Mouse (Mus musculus): ENCODE results near the gene Tbcd. TPM values are rescaled to one million over a fixed set of nuclear protein-coding genes. Genes with fewer than 3 reads are reported as not detected.

Tbcd gene
- total and polyA plus RNA-seq, 3 experiments = 10.6 to 17.4 (median 11.4) TPM

DNA sequence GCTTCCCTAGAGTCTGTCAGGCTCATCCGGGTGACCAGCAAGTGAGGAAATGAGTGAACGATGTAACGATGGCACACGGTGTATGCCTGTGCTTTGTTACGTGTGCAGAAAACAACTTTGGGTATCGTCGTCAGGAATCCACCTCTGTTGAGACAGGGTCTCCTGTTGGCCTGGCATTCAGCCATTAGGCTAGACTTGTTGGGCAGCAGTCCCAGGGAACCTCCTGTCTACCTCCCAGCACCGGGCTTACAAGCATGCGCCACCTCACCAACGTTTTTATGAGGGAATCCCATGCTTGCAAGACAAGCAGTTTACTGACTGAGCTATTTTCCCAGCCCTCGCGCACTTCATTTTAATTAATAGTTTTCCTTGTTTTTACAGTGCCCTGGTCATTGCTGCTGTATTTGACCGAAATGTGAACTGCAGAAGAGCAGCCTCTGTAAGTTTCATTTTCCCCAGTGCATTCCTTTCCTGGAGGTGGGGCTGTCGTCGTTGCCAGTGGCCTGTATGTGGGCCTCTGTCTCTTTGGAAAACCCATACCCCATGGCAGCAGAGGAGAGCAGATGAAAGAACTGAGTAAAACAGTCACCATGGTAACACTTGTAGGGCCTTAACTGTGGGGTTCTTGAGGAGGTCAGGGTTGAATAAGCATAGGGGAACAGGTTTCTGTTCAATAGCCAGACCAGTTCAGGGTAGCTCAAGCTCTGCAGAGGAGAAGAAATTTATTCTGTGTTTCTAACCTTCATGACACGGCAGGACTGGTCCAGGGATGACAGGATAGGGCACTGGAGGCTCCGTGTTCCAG, 98.3 kb downstream of the Tbcd start:
- no peaks in the 10 kb centered on the region for H3K36me3 ChIP-seq (ENCODE audit: control insufficient read depth, insufficient read depth, low read length)
- H3K27ac ChIP-seq = no peak overlapping the region
- H3K4me3 ChIP-seq = no peak overlapping the region
- H3K4me1 ChIP-seq (ENCODE audit: control insufficient read depth, insufficient read depth, low read length) = peaks cover 4% of the 10 kb centered on the region
- TF ChIP-seq POLR2A (IDR thresholded peaks at IDR 0.05; ENCODE audit: insufficient read depth, low read depth, low read length) (no peak), EP300 (IDR thresholded peaks at IDR 0.05; ENCODE audit: insufficient read depth, low read depth, low read length) (no peak), CTCF (IDR thresholded peaks at IDR 0.05) (no peak)
- DNase-seq = no peak
- WGBS = 64% methylated on average over 17 of the region's 17 CpGs
- no peaks in the 10 kb centered on the region for H3K79me2 ChIP-seq (replicated peaks; ENCODE audit: control insufficient read depth, insufficient read depth, low read length)
- H3K9ac ChIP-seq (ENCODE audit: low read depth, low read length) = no peak overlapping the region
- no peaks in the 10 kb centered on the region for H3K27me3 ChIP-seq (ENCODE audit: control insufficient read depth, insufficient read depth, low read length)
- intact Hi-C loops (cut with DNase I) = no loop called here

DNA sequence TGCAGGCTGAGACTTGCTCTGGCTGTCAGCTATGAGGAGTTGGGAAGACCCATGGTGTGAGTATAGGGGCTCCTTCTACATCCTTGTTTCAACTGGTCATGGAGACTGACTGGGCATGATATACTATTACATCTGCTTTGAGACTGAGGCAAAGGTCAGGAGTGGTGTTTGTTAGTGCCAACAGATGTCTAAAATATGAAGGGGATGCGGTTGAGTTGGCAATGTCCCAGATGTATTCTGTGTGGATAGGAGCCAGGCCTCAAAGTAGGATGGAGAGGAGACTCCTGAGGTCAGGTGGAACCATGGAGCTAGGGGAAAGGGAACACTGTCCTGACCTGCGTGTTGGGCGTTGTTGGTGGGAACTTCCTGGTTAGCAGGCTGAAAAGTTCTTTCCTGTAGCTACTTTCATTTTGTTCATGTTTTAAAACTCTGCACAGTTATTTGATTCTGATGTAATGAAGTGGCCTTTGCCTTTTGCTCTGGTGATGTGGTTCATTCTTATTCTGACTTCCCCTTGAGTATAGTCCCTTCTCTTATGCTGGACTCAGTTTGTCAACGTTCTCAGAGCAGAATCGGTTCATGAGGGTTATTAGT, 99.6 kb downstream of the Tbcd start:
- H3K79me2 ChIP-seq (replicated peaks; ENCODE audit: control insufficient read depth, insufficient read depth, low read length) = no peaks in the 10 kb centered on the region
- WGBS = 66% methylated on average over 5 of the region's 5 CpGs
- no peaks in the 10 kb centered on the region for H3K27me3 ChIP-seq (ENCODE audit: control insufficient read depth, insufficient read depth, low read length)
- no peak overlapping the region for H3K4me3 ChIP-seq
- TF ChIP-seq EP300 (IDR thresholded peaks at IDR 0.05; ENCODE audit: insufficient read depth, low read depth, low read length) = no peak
- no peak for TF ChIP-seq CTCF (IDR thresholded peaks at IDR 0.05)
- no peak for TF ChIP-seq POLR2A (IDR thresholded peaks at IDR 0.05; ENCODE audit: insufficient read depth, low read depth, low read length)
- no peaks in the 10 kb centered on the region for H3K36me3 ChIP-seq (ENCODE audit: control insufficient read depth, insufficient read depth, low read length)
- H3K27ac ChIP-seq = no peak overlapping the region
- intact Hi-C loops (cut with DNase I) = no loop called here
- DNase-seq = no peak
- H3K9ac ChIP-seq (ENCODE audit: low read depth, low read length) = no peak overlapping the region
- peaks cover 4% of the 10 kb centered on the region for H3K4me1 ChIP-seq (ENCODE audit: control insufficient read depth, insufficient read depth, low read length)

DNA sequence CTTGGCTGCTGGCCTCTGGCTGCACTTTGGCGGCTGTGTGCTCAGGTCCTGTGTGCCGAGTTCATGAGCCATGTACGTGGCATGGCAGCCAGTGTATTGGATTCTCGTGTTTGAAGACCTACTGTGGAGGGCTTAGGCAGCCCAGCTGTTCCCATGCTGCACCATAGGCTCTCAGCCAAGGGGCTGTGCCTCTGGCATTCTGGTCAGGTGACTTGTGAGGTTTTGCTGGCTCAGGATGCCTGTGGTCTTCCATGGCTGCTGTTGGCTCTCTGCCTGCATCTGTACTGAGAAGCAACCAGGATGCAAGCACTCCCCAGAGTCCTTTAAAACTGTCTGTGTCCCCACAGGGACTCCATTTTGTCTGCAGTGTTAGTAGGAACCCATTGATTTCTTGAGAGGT, 100.4 kb downstream of the Tbcd start:
- Histone ChIP-seq H3K79me2 (replicated peaks; ENCODE audit: control insufficient read depth, insufficient read depth, low read length) (no peaks in the 10 kb centered on the region), H3K27me3 (ENCODE audit: control insufficient read depth, insufficient read depth, low read length) (no peaks in the 10 kb centered on the region), H3K9ac (ENCODE audit: low read depth, low read length) (no peak overlapping the region), H3K4me1 (ENCODE audit: control insufficient read depth, insufficient read depth, low read length) (peaks cover 4% of the 10 kb centered on the region), H3K27ac (no peak overlapping the region), H3K4me3 (no peak overlapping the region), H3K36me3 (ENCODE audit: control insufficient read depth, insufficient read depth, low read length) (no peaks in the 10 kb centered on the region)
- DNase-seq = peak; percentile 26 to 29
- 72% methylated on average over 4 of the region's 4 CpGs for WGBS
- no peak for TF ChIP-seq EP300 (IDR thresholded peaks at IDR 0.05; ENCODE audit: insufficient read depth, low read depth, low read length)
- no peak for TF ChIP-seq CTCF (IDR thresholded peaks at IDR 0.05)
- intact Hi-C loops (cut with DNase I) = no loop called here

DNA sequence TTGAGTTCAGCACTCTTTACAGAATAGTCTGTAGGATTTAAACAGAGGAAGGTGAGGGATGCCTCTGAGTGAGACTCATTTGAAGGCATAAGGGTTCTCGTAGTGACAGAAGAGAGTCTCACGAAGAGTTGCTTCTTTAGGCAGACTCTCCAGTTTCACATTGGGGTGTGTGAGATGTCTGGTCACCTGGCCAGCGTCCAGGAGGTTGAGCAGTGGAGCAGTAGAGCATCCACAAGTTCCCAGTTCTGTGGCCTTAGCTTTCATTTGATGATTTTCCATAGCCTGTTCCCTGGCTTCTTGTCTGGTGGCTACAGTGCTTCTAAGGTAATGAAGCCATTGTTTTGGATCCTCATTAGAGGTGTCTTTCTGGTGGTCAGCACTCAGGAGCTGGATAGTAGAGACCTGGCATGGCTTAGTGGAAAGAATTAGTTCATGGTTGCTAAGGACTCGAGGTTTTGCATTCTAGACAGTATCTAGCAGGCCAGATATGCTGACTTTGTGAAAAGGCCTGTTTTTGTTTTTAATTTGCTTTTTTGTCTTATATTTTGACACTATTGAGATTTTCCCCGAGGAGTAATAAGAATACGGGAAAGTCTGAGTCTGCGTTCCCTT, 101.2 kb downstream of the Tbcd start:
- intact Hi-C loops (cut with DNase I) = no loop called here
- no peak for DNase-seq
- Histone ChIP-seq H3K9ac (ENCODE audit: low read depth, low read length) (no peak overlapping the region), H3K27me3 (ENCODE audit: control insufficient read depth, insufficient read depth, low read length) (no peaks in the 10 kb centered on the region), H3K36me3 (ENCODE audit: control insufficient read depth, insufficient read depth, low read length) (no peaks in the 10 kb centered on the region), H3K4me1 (ENCODE audit: control insufficient read depth, insufficient read depth, low read length) (peaks cover 4% of the 10 kb centered on the region), H3K79me2 (replicated peaks; ENCODE audit: control insufficient read depth, insufficient read depth, low read length) (no peaks in the 10 kb centered on the region), H3K27ac (no peak overlapping the region), H3K4me3 (no peak overlapping the region)
- TF ChIP-seq POLR2A (IDR thresholded peaks at IDR 0.05; ENCODE audit: insufficient read depth, low read depth, low read length) (no peak), CTCF (IDR thresholded peaks at IDR 0.05) (no peak), EP300 (IDR thresholded peaks at IDR 0.05; ENCODE audit: insufficient read depth, low read depth, low read length) (no peak)
- WGBS = 71% methylated on average over 7 of the region's 7 CpGs

DNA sequence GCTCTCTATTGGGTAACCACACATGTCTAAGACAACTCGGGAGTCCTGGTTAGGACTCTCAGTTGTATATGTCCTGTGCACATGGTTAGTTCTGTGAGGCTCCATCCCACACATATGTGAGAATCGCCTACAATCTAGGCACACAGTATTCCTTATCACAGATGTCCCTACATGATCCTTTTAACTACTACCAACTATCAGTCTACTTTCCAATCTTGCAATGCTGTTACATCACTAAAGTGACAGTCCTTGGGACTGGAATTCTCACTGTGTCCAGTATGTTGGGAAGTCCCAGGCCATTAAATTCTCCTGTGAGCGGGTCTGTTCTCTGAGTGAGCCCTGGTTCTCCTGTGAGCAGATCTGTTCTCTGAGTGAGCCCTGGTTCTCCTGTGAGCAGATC, 101.7 kb downstream of the Tbcd start:
- Histone ChIP-seq H3K36me3 (ENCODE audit: control insufficient read depth, insufficient read depth, low read length) (no peaks in the 10 kb centered on the region), H3K27me3 (ENCODE audit: control insufficient read depth, insufficient read depth, low read length) (no peaks in the 10 kb centered on the region), H3K9ac (ENCODE audit: low read depth, low read length) (no peak overlapping the region), H3K79me2 (replicated peaks; ENCODE audit: control insufficient read depth, insufficient read depth, low read length) (no peaks in the 10 kb centered on the region), H3K27ac (no peak overlapping the region), H3K4me1 (ENCODE audit: control insufficient read depth, insufficient read depth, low read length) (peaks cover 4% of the 10 kb centered on the region), H3K4me3 (no peak overlapping the region)
- intact Hi-C loops (cut with DNase I) = no loop called here
- DNase-seq = no peak
- TF ChIP-seq EP300 (IDR thresholded peaks at IDR 0.05; ENCODE audit: insufficient read depth, low read depth, low read length) (no peak), POLR2A (IDR thresholded peaks at IDR 0.05; ENCODE audit: insufficient read depth, low read depth, low read length) (no peak), CTCF (IDR thresholded peaks at IDR 0.05) (no peak)
- 91% methylated on average over 3 of the region's 3 CpGs for WGBS

DNA sequence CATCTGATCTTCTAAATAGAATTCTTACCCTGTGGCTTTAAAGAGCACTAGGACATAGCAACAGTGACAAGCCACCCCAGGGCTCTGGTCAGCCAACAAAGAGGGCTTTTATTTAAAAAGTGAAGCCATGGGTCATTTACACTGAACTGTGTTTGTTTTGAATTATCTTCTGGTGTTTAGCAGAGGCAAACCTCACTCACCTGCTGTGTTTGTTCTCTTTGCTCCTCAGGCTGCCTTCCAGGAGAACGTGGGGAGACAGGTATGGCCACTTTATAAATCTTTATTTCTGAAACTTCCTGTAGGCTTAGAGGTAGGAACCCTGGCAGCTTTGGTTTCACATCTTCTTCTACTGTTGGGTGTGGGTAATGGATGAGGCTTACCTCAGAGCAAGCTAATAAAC, 105.0 kb downstream of the Tbcd start:
- Histone ChIP-seq H3K9ac (ENCODE audit: low read depth, low read length) (no peak overlapping the region), H3K79me2 (replicated peaks; ENCODE audit: control insufficient read depth, insufficient read depth, low read length) (no peaks in the 10 kb centered on the region), H3K27ac (no peak overlapping the region), H3K4me3 (no peak overlapping the region), H3K27me3 (ENCODE audit: control insufficient read depth, insufficient read depth, low read length) (no peaks in the 10 kb centered on the region), H3K36me3 (ENCODE audit: control insufficient read depth, insufficient read depth, low read length) (no peaks in the 10 kb centered on the region), H3K4me1 (ENCODE audit: control insufficient read depth, insufficient read depth, low read length) (peaks cover 3% of the 10 kb centered on the region; the same call in 1 of the 2 replicates)
- WGBS = 86% methylated on average over 1 of the region's 1 CpGs
- DNase-seq = no peak
- TF ChIP-seq CTCF (IDR thresholded peaks at IDR 0.05) = no peak
- TF ChIP-seq POLR2A (IDR thresholded peaks at IDR 0.05; ENCODE audit: insufficient read depth, low read depth, low read length) = no peak
- no peak for TF ChIP-seq EP300 (IDR thresholded peaks at IDR 0.05; ENCODE audit: insufficient read depth, low read depth, low read length)
- intact Hi-C loops (cut with DNase I) = no loop called here

Data from heart, adult 2 months (tissue).